In the genomic region with DNA sequence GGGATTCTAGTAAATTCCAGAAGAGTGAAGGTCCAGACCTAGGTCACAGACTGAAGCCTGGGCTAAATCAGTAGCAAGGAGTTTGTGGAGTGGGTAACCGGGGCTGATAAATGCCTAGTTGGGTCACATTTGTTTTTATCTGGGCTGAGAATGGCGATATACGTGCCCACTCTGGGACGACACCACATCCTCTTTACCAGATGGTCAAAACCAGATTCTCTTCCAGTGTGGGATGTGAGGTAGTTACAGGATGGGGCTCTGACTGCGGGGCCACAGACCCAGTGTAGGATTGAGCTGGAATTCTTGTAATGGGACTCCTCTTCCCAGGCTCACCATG, we compare ENCODE assay signal across 14 mouse cellular contexts. TPM values are rescaled to one million over a fixed set of nuclear protein-coding genes. Genes with fewer than 3 reads are reported as not detected.
DNase-seq lines count a peak whose midpoint lies in the region; ATAC-seq and TF ChIP-seq lines count a peak whose summit lies in the region.
"Had no signal": no experiment of that assay in that cellular context is flagged by ENCODE, and none has a peak within 500 bp of the region (broad histone marks: within the 10 kb centered on the region; RNA-seq: fewer than 3 reads in every experiment).

No protein-coding gene starts in this region.

- H3K4me1 ChIP-seq in forebrain, embryonic 12.5 days = peaks cover 6% of the 10 kb centered on the region; the same call in 1 of the 2 replicates
- peaks cover 4% of the 10 kb centered on the region; the same call in 1 of the 2 replicates for H3K4me1 ChIP-seq in forebrain, embryonic 11.5 days (replicated peaks; ENCODE audit: control insufficient read depth, insufficient read depth, low read length)
- H3K4me1 ChIP-seq in kidney, embryonic 14.5 days (ENCODE audit: control insufficient read depth, insufficient read depth, low read length) = peaks cover 24% of the 10 kb centered on the region
- H3K4me1 ChIP-seq in embryonic facial prominence, embryonic 12.5 days = peaks cover 13% of the 10 kb centered on the region
- peaks cover 15% of the 10 kb centered on the region for H3K4me1 ChIP-seq in limb, embryonic 14.5 days (ENCODE audit: control insufficient read depth, insufficient read depth, low read length)

- no peaks in the 10 kb centered on the region for H3K36me3 ChIP-seq in forebrain, embryonic 12.5 days (replicated peaks)
- no peaks in the 10 kb centered on the region for H3K36me3 ChIP-seq in forebrain, embryonic 11.5 days (ENCODE audit: control insufficient read depth, insufficient read depth, low read length)
- H3K36me3 ChIP-seq in kidney, embryonic 14.5 days (ENCODE audit: control insufficient read depth, insufficient read depth, low read length) = no peaks in the 10 kb centered on the region
- H3K36me3 ChIP-seq in embryonic facial prominence, embryonic 12.5 days = no peaks in the 10 kb centered on the region
- no peaks in the 10 kb centered on the region for H3K36me3 ChIP-seq in limb, embryonic 14.5 days (ENCODE audit: control insufficient read depth, insufficient read depth, low read length)

- no peak overlapping the region for H3K9ac ChIP-seq in forebrain, embryonic 12.5 days
- no peak overlapping the region for H3K9ac ChIP-seq in forebrain, embryonic 11.5 days (ENCODE audit: low read length)
- no peak overlapping the region; the same call in 1 of the 2 replicates for H3K9ac ChIP-seq in kidney, embryonic 14.5 days (ENCODE audit: low read depth, low read length)
- H3K9ac ChIP-seq in embryonic facial prominence, embryonic 12.5 days = no peak overlapping the region
- peak overlapping the region; percentile 40; the same call in 1 of the 2 replicates for H3K9ac ChIP-seq in limb, embryonic 14.5 days (ENCODE audit: low read depth, low read length, severe bottlenecking)

- no peak overlapping the region for H3K27ac ChIP-seq in forebrain, embryonic 12.5 days
- no peak overlapping the region for H3K27ac ChIP-seq in forebrain, embryonic 11.5 days (ENCODE audit: low read depth, low read length)
- H3K27ac ChIP-seq in kidney, embryonic 14.5 days (ENCODE audit: low read depth, low read length) = peak overlapping the region; percentile 86
- no peak overlapping the region for H3K27ac ChIP-seq in embryonic facial prominence, embryonic 12.5 days
- 0 out of 2 replicates have a peak overlapping the region, but pooled peaks have one; percentile 34 for H3K27ac ChIP-seq in limb, embryonic 14.5 days (replicated peaks; ENCODE audit: low read depth, low read length)
- H3K27ac ChIP-seq: left cerebral cortex, adult 2 months; macrophage had no signal

- peak overlapping the region; percentile 27; the same call in 1 of the 2 replicates for H3K4me2 ChIP-seq in forebrain, embryonic 12.5 days
- no peak overlapping the region for H3K4me2 ChIP-seq in forebrain, embryonic 11.5 days (ENCODE audit: low read depth, low read length, severe bottlenecking)
- peak overlapping the region; percentile 35 for H3K4me2 ChIP-seq in kidney, embryonic 14.5 days (replicated peaks; ENCODE audit: low read depth, low read length)
- peak overlapping the region; percentile 50; the same call in 1 of the 2 replicates for H3K4me2 ChIP-seq in embryonic facial prominence, embryonic 12.5 days (replicated peaks)
- peak overlapping the region; percentile 34 for H3K4me2 ChIP-seq in limb, embryonic 14.5 days (replicated peaks; ENCODE audit: low read depth, low read length, severe bottlenecking)

- WGBS in forebrain, embryonic 12.5 days = 79% methylated on average over 5 of the region's 5 CpGs
- WGBS in forebrain, embryonic 11.5 days = 62% methylated on average over 5 of the region's 5 CpGs
- WGBS in kidney, embryonic 14.5 days = 68% methylated on average over 5 of the region's 5 CpGs
- WGBS in embryonic facial prominence, embryonic 12.5 days = 47% methylated on average over 5 of the region's 5 CpGs
- 49% methylated on average over 5 of the region's 5 CpGs for WGBS in limb, embryonic 14.5 days

- no peak for TF ChIP-seq POLR2A in limb, embryonic 14.5 days (IDR thresholded peaks at IDR 0.05; ENCODE audit: borderline replicate concordance, extremely low read depth, insufficient read depth, insufficient read length)

- no peak for ATAC-seq in forebrain, embryonic 12.5 days (ENCODE audit: low FRiP score)
- no peak for ATAC-seq in forebrain, embryonic 11.5 days (replicated peaks; ENCODE audit: low FRiP score)
- no peak for ATAC-seq in kidney, embryonic 14.5 days (ENCODE audit: low FRiP score, low TSS enrichment)
- no peak for ATAC-seq in embryonic facial prominence, embryonic 12.5 days (ENCODE audit: insufficient number of reproducible peaks, insufficient read depth, low FRiP score, low TSS enrichment)
- ATAC-seq in limb, embryonic 14.5 days (ENCODE audit: low FRiP score, low read depth) = peak; percentile 81; the same call in 1 of the 2 replicates
- ATAC-seq: forebrain, embryonic 16.5 days; inflammation-experienced regulatory T-cells, adult 6 months had no signal

- no peaks in the 10 kb centered on the region for H3K9me3 ChIP-seq in forebrain, embryonic 12.5 days
- no peaks in the 10 kb centered on the region for H3K9me3 ChIP-seq in forebrain, embryonic 11.5 days (ENCODE audit: control insufficient read depth, low read length)
- no peaks in the 10 kb centered on the region for H3K9me3 ChIP-seq in kidney, embryonic 14.5 days (ENCODE audit: control insufficient read depth, low read length)
- no peaks in the 10 kb centered on the region for H3K9me3 ChIP-seq in embryonic facial prominence, embryonic 12.5 days
- H3K9me3 ChIP-seq in limb, embryonic 14.5 days (ENCODE audit: control insufficient read depth, low read length) = no peaks in the 10 kb centered on the region

- no peak overlapping the region for H3K4me3 ChIP-seq in forebrain, embryonic 12.5 days (replicated peaks)
- no peak overlapping the region for H3K4me3 ChIP-seq in forebrain, embryonic 11.5 days (ENCODE audit: low read depth, low read length)
- H3K4me3 ChIP-seq in kidney, embryonic 14.5 days (ENCODE audit: low read length) = 0 out of 2 replicates have a peak overlapping the region, but pooled peaks have one; percentile 16
- H3K4me3 ChIP-seq in embryonic facial prominence, embryonic 12.5 days = no peak overlapping the region; the same call in 1 of the 2 replicates
- H3K4me3 ChIP-seq in limb, embryonic 14.5 days (replicated peaks; ENCODE audit: low read length) = peak overlapping the region; percentile 18
- H3K4me3 ChIP-seq: left cerebral cortex, adult 2 months had no signal

- no peak for DNase-seq in forebrain, embryonic 11.5 days (ENCODE audit: low spot score)
- no peak for DNase-seq in kidney, adult 8-10 months
- no peak for DNase-seq in limb, embryonic 14.5 days (ENCODE audit: low spot score)
- DNase-seq in cerebellum, postnatal 14 days = no peak
- DNase-seq in retina, embryonic 14.5 days (ENCODE audit: low spot score) = no peak
- DNase-seq: adrenal gland, postnatal 14 days had no signal

- H3K27me3 ChIP-seq in forebrain, embryonic 12.5 days = peaks cover 24% of the 10 kb centered on the region; the same call in 1 of the 2 replicates
- H3K27me3 ChIP-seq in forebrain, embryonic 11.5 days (ENCODE audit: control insufficient read depth, insufficient read depth, low read length) = no peaks in the 10 kb centered on the region
- H3K27me3 ChIP-seq in kidney, embryonic 14.5 days (ENCODE audit: control insufficient read depth, insufficient read depth, low read length) = no peaks in the 10 kb centered on the region
- H3K27me3 ChIP-seq in embryonic facial prominence, embryonic 12.5 days = peaks cover 5% of the 10 kb centered on the region; the same call in 1 of the 2 replicates
- no peaks in the 10 kb centered on the region for H3K27me3 ChIP-seq in limb, embryonic 14.5 days (ENCODE audit: control insufficient read depth, insufficient read depth, low read length)

RNA-seq across cellular contexts. Expression of gene Trim72, which starts 0.4 kb away (rescaled TPM):
- not detected in 2 replicates for polyA plus RNA-seq in forebrain, embryonic 12.5 days (2016; fragmentation: Nextera tagmentation; extraction: Ambion mirVana)
- not detected in 2 replicates for polyA plus RNA-seq in forebrain, embryonic 11.5 days (2014; fragmentation: Nextera tagmentation; extraction: Ambion mirVana)
- polyA plus RNA-seq in kidney, embryonic 14.5 days (2014; fragmentation: Nextera tagmentation; extraction: Ambion mirVana) = 0.14 TPM in 1 of 2 replicates, not detected in the other
- polyA plus RNA-seq in embryonic facial prominence, embryonic 12.5 days (2016; fragmentation: Nextera tagmentation; extraction: Ambion mirVana) = 0.34 and 0.45 TPM in 2 replicates
- 22.8 and 26.6 TPM in 2 replicates for polyA plus RNA-seq in limb, embryonic 14.5 days (2012; rRNA removed)
- 1.7 and 2.2 TPM in 2 replicates for polyA plus RNA-seq in limb, embryonic 14.5 days (2014; fragmentation: Nextera tagmentation; extraction: Ambion mirVana)
- polyA plus RNA-seq: forebrain, embryonic 16.5 days; inflammation-experienced regulatory T-cells, adult 6 months; macrophage; neural tube, embryonic 14.5 days had no signal

RNA-seq across cellular contexts. Expression of gene Pycard, which starts 10.5 kb away (rescaled TPM):
- 3.3 and 5.9 TPM in 2 replicates for polyA plus RNA-seq in forebrain, embryonic 12.5 days (2016; fragmentation: Nextera tagmentation; extraction: Ambion mirVana)
- polyA plus RNA-seq in forebrain, embryonic 11.5 days (2014; fragmentation: Nextera tagmentation; extraction: Ambion mirVana) = 4.2 and 7.0 TPM in 2 replicates
- polyA plus RNA-seq in kidney, embryonic 14.5 days (2014; fragmentation: Nextera tagmentation; extraction: Ambion mirVana) = 39.5 and 47.3 TPM in 2 replicates
- polyA plus RNA-seq in embryonic facial prominence, embryonic 12.5 days (2016; fragmentation: Nextera tagmentation; extraction: Ambion mirVana) = 11.2 and 13.6 TPM in 2 replicates
- 53.1 and 59.3 TPM in 2 replicates for polyA plus RNA-seq in limb, embryonic 14.5 days (2012; rRNA removed)
- polyA plus RNA-seq in limb, embryonic 14.5 days (2014; fragmentation: Nextera tagmentation; extraction: Ambion mirVana) = 98.3 and 132 TPM in 2 replicates

RNA-seq across cellular contexts. Expression of gene Fus, which starts 36.9 kb away (rescaled TPM):
- 517 and 534 TPM in 2 replicates for polyA plus RNA-seq in forebrain, embryonic 12.5 days (2016; fragmentation: Nextera tagmentation; extraction: Ambion mirVana)
- 44.7 and 62.6 TPM in 2 replicates for polyA plus RNA-seq in forebrain, embryonic 11.5 days (2014; fragmentation: Nextera tagmentation; extraction: Ambion mirVana)
- polyA plus RNA-seq in kidney, embryonic 14.5 days (2014; fragmentation: Nextera tagmentation; extraction: Ambion mirVana) = 62.7 and 77.7 TPM in 2 replicates
- 582 and 594 TPM in 2 replicates for polyA plus RNA-seq in embryonic facial prominence, embryonic 12.5 days (2016; fragmentation: Nextera tagmentation; extraction: Ambion mirVana)
- 919 and 999 TPM in 2 replicates for polyA plus RNA-seq in limb, embryonic 14.5 days (2012; rRNA removed)
- 60.9 and 68.7 TPM in 2 replicates for polyA plus RNA-seq in limb, embryonic 14.5 days (2014; fragmentation: Nextera tagmentation; extraction: Ambion mirVana)

RNA-seq across cellular contexts. Expression of gene Prss36, which starts 57.6 kb away (rescaled TPM):
- 8.4 and 9.0 TPM in 2 replicates for polyA plus RNA-seq in forebrain, embryonic 12.5 days (2016; fragmentation: Nextera tagmentation; extraction: Ambion mirVana)
- polyA plus RNA-seq in forebrain, embryonic 11.5 days (2014; fragmentation: Nextera tagmentation; extraction: Ambion mirVana) = 10.4 and 10.7 TPM in 2 replicates
- polyA plus RNA-seq in kidney, embryonic 14.5 days (2014; fragmentation: Nextera tagmentation; extraction: Ambion mirVana) = 12.1 and 12.4 TPM in 2 replicates
- polyA plus RNA-seq in embryonic facial prominence, embryonic 12.5 days (2016; fragmentation: Nextera tagmentation; extraction: Ambion mirVana) = 10.5 and 11.2 TPM in 2 replicates
- 14.5 and 16.9 TPM in 2 replicates for polyA plus RNA-seq in limb, embryonic 14.5 days (2012; rRNA removed)
- 11.7 and 14.1 TPM in 2 replicates for polyA plus RNA-seq in limb, embryonic 14.5 days (2014; fragmentation: Nextera tagmentation; extraction: Ambion mirVana)

RNA-seq across cellular contexts. Expression of gene Itgam, which starts 58.3 kb away (rescaled TPM):
- polyA plus RNA-seq in forebrain, embryonic 12.5 days (2016; fragmentation: Nextera tagmentation; extraction: Ambion mirVana) = 0.54 TPM in 2 replicates
- 0.40 and 0.57 TPM in 2 replicates for polyA plus RNA-seq in forebrain, embryonic 11.5 days (2014; fragmentation: Nextera tagmentation; extraction: Ambion mirVana)
- 0.14 and 0.54 TPM in 2 replicates for polyA plus RNA-seq in kidney, embryonic 14.5 days (2014; fragmentation: Nextera tagmentation; extraction: Ambion mirVana)
- 0.74 and 0.88 TPM in 2 replicates for polyA plus RNA-seq in embryonic facial prominence, embryonic 12.5 days (2016; fragmentation: Nextera tagmentation; extraction: Ambion mirVana)
- 2.4 and 2.5 TPM in 2 replicates for polyA plus RNA-seq in limb, embryonic 14.5 days (2012; rRNA removed)
- 1.1 and 1.2 TPM in 2 replicates for polyA plus RNA-seq in limb, embryonic 14.5 days (2014; fragmentation: Nextera tagmentation; extraction: Ambion mirVana)

Comparison
In these comparisons a context has a peak if more than half of its experiments do, and no peak if none do; other contexts are left out.
1. H3K27ac ChIP-seq: peak in kidney, embryonic 14.5 days (single experiment) and limb, embryonic 14.5 days (single experiment); none in forebrain, embryonic 12.5 days (single experiment), forebrain, embryonic 11.5 days (single experiment) and embryonic facial prominence, embryonic 12.5 days (single experiment).
2. H3K4me3 ChIP-seq: peak in kidney, embryonic 14.5 days (single experiment) and limb, embryonic 14.5 days (single experiment); none in forebrain, embryonic 12.5 days (single experiment), forebrain, embryonic 11.5 days (single experiment) and embryonic facial prominence, embryonic 12.5 days (single experiment).